ENCODE assay signal across 9 mouse cellular contexts in the genomic region with DNA sequence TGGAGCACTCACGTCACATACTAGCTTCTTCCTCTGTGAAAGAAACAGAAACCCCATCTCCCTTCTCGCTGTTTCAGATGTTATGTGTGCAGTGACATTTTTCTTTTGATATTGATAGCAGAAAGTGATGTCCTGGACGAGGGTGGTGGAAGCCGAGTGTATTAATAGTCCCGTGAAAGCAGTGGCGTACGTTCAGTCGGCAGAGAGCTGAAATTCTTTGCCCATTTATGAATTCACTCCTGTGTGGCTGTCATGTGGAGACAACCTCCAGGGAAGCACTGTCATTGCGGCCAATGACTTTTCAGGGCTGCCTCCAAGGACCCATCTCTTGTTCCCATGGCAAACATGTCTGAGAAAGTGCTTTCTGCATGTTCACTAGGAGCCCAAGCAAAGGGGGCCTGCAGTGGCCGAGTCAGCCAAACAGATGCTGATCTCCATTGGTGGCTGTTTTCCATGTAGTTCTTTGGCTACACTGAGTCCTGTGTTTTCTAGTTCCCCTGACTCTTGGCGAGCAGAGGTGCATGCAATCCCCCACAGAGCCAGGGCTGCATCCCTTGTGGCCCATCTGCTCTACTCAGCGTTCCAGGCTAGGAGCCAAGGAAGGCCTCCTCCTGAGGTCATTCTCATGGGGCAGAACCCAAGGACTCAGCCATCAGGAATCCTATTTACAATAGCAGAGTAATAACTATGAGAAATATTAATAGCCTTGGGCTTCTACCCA. TPM values are rescaled to one million over a fixed set of nuclear protein-coding genes. Genes with fewer than 3 reads are reported as not detected.
DNase-seq lines count a peak whose midpoint lies in the region; ATAC-seq lines count a peak whose summit lies in the region.
"Had no signal": no experiment of that assay in that cellular context is flagged by ENCODE, and none has a peak within 500 bp of the region (broad histone marks: within the 10 kb centered on the region; RNA-seq: fewer than 3 reads in every experiment).

No protein-coding gene starts in this region.

- no peak overlapping the region for H3K27ac ChIP-seq in forebrain, embryonic 15.5 days (replicated peaks)
- H3K27ac ChIP-seq in forebrain, embryonic 10.5 days: no peak overlapping the region

- no peak overlapping the region for H3K9ac ChIP-seq in forebrain, embryonic 15.5 days (replicated peaks)

- no peaks in the 10 kb centered on the region for H3K36me3 ChIP-seq in forebrain, embryonic 15.5 days
- no peaks in the 10 kb centered on the region for H3K36me3 ChIP-seq in forebrain, embryonic 10.5 days (replicated peaks)

- DNase-seq in forebrain, embryonic 10.5 days (ENCODE audit: extremely low spot score, low spot score): no peak
- DNase-seq in gastrocnemius, postnatal 36 days: peak; percentile 65 to 85
- peak; percentile 41 to 64 for DNase-seq in kidney, postnatal 25 days
- DNase-seq in lung, postnatal 10 days: peak; percentile 82
- peak; percentile 81 for DNase-seq in urinary bladder, postnatal 14 days (ENCODE audit: low spot score)

- no peak overlapping the region for H3K4me2 ChIP-seq in forebrain, embryonic 15.5 days (replicated peaks)

- WGBS in forebrain, embryonic 15.5 days: 84% methylated on average over 12 of the region's 12 CpGs
- WGBS in forebrain, embryonic 10.5 days: 84% methylated on average over 12 of the region's 12 CpGs

- intact Hi-C loops in gastrocnemius, postnatal 36 days (cut with DNase I): no loop called here

- H3K4me3 ChIP-seq in forebrain, embryonic 15.5 days: no peak overlapping the region
- no peak overlapping the region for H3K4me3 ChIP-seq in forebrain, embryonic 10.5 days

- H3K9me3 ChIP-seq in forebrain, embryonic 15.5 days: no peaks in the 10 kb centered on the region
- H3K9me3 ChIP-seq in forebrain, embryonic 10.5 days: no peaks in the 10 kb centered on the region

- H3K4me1 ChIP-seq in forebrain, embryonic 15.5 days: no peaks in the 10 kb centered on the region
- H3K4me1 ChIP-seq in forebrain, embryonic 10.5 days: no peaks in the 10 kb centered on the region

- peak; percentile 72 for ATAC-seq in forebrain, embryonic 15.5 days (replicated peaks)
- ATAC-seq in cerebellum, adult (ENCODE audit: insufficient number of reproducible peaks, low FRiP score, low TSS enrichment): peak; percentile 89
- no peak for ATAC-seq in CD4-positive, CD25-positive, alpha-beta regulatory T cell, adult 4 months

- H3K27me3 ChIP-seq in forebrain, embryonic 15.5 days: no peaks in the 10 kb centered on the region
- no peaks in the 10 kb centered on the region for H3K27me3 ChIP-seq in forebrain, embryonic 10.5 days (ENCODE audit: poor library complexity, severe bottlenecking)

RNA-seq across cellular contexts. Expression of a gene that starts 29.5 kb away (rescaled TPM):
- polyA plus RNA-seq in forebrain, embryonic 15.5 days (2015; fragmentation: Nextera tagmentation; extraction: Ambion mirVana): 0.08 and 0.09 TPM in 2 replicates
- polyA plus RNA-seq in forebrain, embryonic 10.5 days (2016; fragmentation: Nextera tagmentation; extraction: Ambion mirVana): 0.05 TPM in 1 of 2 replicates, not detected in the other
- total RNA-seq in gastrocnemius, postnatal 36 days (2021): under 1 TPM in 1 of 2 experiments, not detected in 1; 0.07 TPM
- polyA plus RNA-seq in CD4-positive, CD25-positive, alpha-beta regulatory T cell, adult 4 months (2017; shearing (Covaris generic)): under 1 TPM in 1 of 2 experiments, not detected in 1; 0.05 TPM
- polyA plus RNA-seq: liver, embryonic 16.5 days had no signal
